Mouse (Mus musculus) liver, postnatal 0 days (tissue): Measurements from ENCODE around the gene Slc17a5. TPM values are rescaled to one million over a fixed set of nuclear protein-coding genes. Genes with fewer than 3 reads are reported as not detected.

ENCODE experiments used
- ATAC-seq: fragments of 200-750 bp; cut with Nextera tagmentation; 2 replicates; pipeline ENCODE4 v1.8.0; 2017; ENCODE audit warnings: mild to moderate bottlenecking, moderate library complexity
- DNase-seq: peaks from one replicate; pipeline ENCODE4 v3.0.0-alpha.2; 2016
- H3K27ac ChIP-seq: fragments of 300-500 bp; sonication (generic); 2 replicates; pipeline ENCODE4 v1.5.1; 2014; ENCODE audit warnings: antibody characterized with exemption, moderate library complexity, mild to moderate bottlenecking, low read depth
- H3K27me3 ChIP-seq: fragments of 300-500 bp; sonication (generic); 2 replicates; pipeline ENCODE4 v1.6.1; 2014; ENCODE audit warnings: low read length, control low read depth, mixed read lengths; ENCODE audit not compliant: insufficient read depth
- H3K36me3 ChIP-seq: fragments of 300-500 bp; sonication (generic); replicated peaks from 2 replicates; pipeline ENCODE4 v1.6.1; 2014; ENCODE audit warnings: mild to moderate bottlenecking, control low read depth, low read length, moderate library complexity, mixed read lengths; ENCODE audit not compliant: insufficient read depth
- H3K4me1 ChIP-seq: fragments of 300-500 bp; sonication (generic); 2 replicates; pipeline ENCODE4 v1.6.1; 2014; ENCODE audit warnings: antibody characterized with exemption, mild to moderate bottlenecking, control low read depth; ENCODE audit not compliant: insufficient read depth
- H3K4me2 ChIP-seq: fragments of 300-500 bp; sonication (generic); 2 replicates; pipeline ENCODE4 v1.6.1; 2014; ENCODE audit warnings: low read depth, mild to moderate bottlenecking, low read length, moderate library complexity, mixed read lengths
- H3K4me3 ChIP-seq: fragments of 300-500 bp; sonication (generic); 2 replicates; pipeline ENCODE4 v1.5.1; 2014; ENCODE audit warnings: low read depth, low read length
- H3K9ac ChIP-seq: fragments of 300-500 bp; sonication (generic); replicated peaks from 2 replicates; pipeline ENCODE4 v1.6.1; 2014; ENCODE audit warnings: mild to moderate bottlenecking, moderate library complexity
- H3K9me3 ChIP-seq: fragments of 300-500 bp; sonication (generic); 2 replicates; pipeline ENCODE4 v1.6.1; 2016; ENCODE audit warnings: mild to moderate bottlenecking, control low read depth, low read length, mixed read lengths
- CTCF ChIP-seq: sonication (generic); IDR thresholded peaks from 2 replicates; pipeline ENCODE4 v1.5.1; 2016; ENCODE audit warnings: antibody characterized with exemption, low read depth
- EP300 ChIP-seq: IDR thresholded peaks from 2 replicates; pipeline ENCODE4 v1.6.1; 2016; ENCODE audit warnings: antibody characterized with exemption, low read depth, mild to moderate bottlenecking
- WGBS: fragments of 180-500 bp; shearing (Covaris S2); extraction: QIAGEN DNeasy Blood & Tissue Kit; methylation state at CpG from one replicate; pipeline ENCODE4 v1.1.7; 2014; ENCODE audit not compliant: insufficient replicate concordance; 5-methylcytosine and 5-hydroxymethylcytosine counted together
- polyA plus RNA-seq: library from polyadenylated mRNA; unstranded; fragments of >200 nt; fragmentation: Nextera tagmentation; extraction: Ambion mirVana; gene quantifications from 2 replicates; pipeline ENCODE4 v1.2.1, GENCODE M21; 2015

Gene Slc17a5
- polyA plus RNA-seq, 1 experiment from 2014 or later, result 6.2 TPM

DNA sequence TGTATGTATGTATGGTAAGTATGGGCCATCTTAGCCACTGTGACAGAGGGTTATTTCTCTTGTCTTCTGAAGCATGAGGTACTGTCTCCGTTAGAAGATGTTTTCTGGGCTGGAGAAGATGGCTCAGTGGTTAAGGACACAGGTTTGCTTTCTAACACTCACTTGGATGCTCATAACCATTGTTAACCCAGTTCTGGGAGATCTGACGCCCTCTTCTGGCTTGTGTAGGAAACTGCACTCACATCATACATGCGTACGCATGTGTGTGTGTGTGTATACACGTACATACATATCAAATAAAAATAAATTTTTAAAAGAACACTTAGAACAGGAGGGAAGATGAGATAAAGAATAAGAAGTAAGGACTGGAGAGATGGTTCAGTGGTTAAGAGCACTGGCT is 11.4 kb downstream of the Slc17a5 start:
- Histone ChIP-seq H3K4me1 (0 out of 2 replicates have a peak, but pooled peaks cover 2% of the 10 kb centered on the region), H3K36me3 (peaks cover 9% of the 10 kb centered on the region), H3K27ac (no peak overlapping the region), H3K4me2 (no peak overlapping the region), H3K4me3 (no peak overlapping the region), H3K27me3 (no peaks in the 10 kb centered on the region), H3K9ac (no peak overlapping the region), H3K9me3 (no peaks in the 10 kb centered on the region)
- no peak for ATAC-seq
- WGBS, result 87% methylated on average over 5 of the region's 5 CpGs
- DNase-seq, result no peak
- TF ChIP-seq EP300, result no peak
- peak; percentile 14; the same call in 1 of the 2 replicates for TF ChIP-seq CTCF

DNA sequence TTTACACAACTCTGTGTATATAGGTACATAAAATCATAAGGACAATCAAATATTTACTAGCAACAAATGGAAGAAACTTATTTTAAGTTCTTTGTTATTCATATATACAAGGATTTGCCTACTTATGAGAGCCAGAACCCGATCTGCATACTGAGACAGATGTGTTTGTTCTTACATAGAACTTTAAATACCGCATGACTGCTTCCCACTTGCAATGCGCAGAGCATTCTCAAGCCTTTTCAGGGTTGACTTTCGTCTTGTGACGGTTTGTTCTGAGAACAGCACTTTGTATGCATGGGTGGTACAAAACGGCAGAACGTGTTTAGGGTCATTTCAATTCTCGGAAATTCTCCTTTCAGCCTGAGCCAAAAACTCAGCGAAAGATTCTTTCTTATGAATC is 17.9 kb downstream of the Slc17a5 start:
- no peak overlapping the region for H3K9ac ChIP-seq
- ATAC-seq (no peak), DNase-seq (no peak)
- 94% methylated on average over 9 of the region's 9 CpGs for WGBS
- TF ChIP-seq CTCF (no peak), EP300 (no peak)
- H3K27ac ChIP-seq, result no peak overlapping the region
- H3K9me3 ChIP-seq, result no peaks in the 10 kb centered on the region
- H3K27me3 ChIP-seq, result no peaks in the 10 kb centered on the region
- H3K4me1 ChIP-seq, result no peaks in the 10 kb centered on the region
- H3K4me3 ChIP-seq, result no peak overlapping the region
- H3K4me2 ChIP-seq, result no peak overlapping the region
- H3K36me3 ChIP-seq, result no peaks in the 10 kb centered on the region; the same call in none of the 2 replicates

- H3K4me2 ChIP-seq, result no peak overlapping the region
- H3K9me3 ChIP-seq, result no peaks in the 10 kb centered on the region
- ATAC-seq (no peak), DNase-seq (no peak)
- H3K27ac ChIP-seq, result no peak overlapping the region
- no peak overlapping the region for H3K9ac ChIP-seq
- H3K4me1 ChIP-seq, result no peaks in the 10 kb centered on the region
- H3K27me3 ChIP-seq, result no peaks in the 10 kb centered on the region
- TF ChIP-seq EP300, result no peak
- TF ChIP-seq CTCF, result no peak
- H3K4me3 ChIP-seq, result no peak overlapping the region
- H3K36me3 ChIP-seq, result 0 out of 2 replicates have a peak, but pooled peaks cover 3% of the 10 kb centered on the region
- WGBS, result 61% methylated on average over 4 of the region's 4 CpGs
Measured at GRCm38 (mm10) chr9:78559479-78559878, 28.4 kb downstream of the Slc17a5 start.

GRCm38 (mm10) chr9:78558586-78559214 is 29.1 kb downstream of the Slc17a5 start:
- TF ChIP-seq EP300 (no peak), CTCF (no peak)
- H3K4me2 ChIP-seq, result no peak overlapping the region
- no peak overlapping the region for H3K9ac ChIP-seq
- no peaks in the 10 kb centered on the region for H3K27me3 ChIP-seq
- no peak overlapping the region for H3K27ac ChIP-seq
- 65% methylated on average over 8 of the region's 8 CpGs for WGBS
- ATAC-seq (no peak), DNase-seq (peak; percentile 35)
- H3K4me1 ChIP-seq, result no peaks in the 10 kb centered on the region
- H3K4me3 ChIP-seq, result no peak overlapping the region
- 0 out of 2 replicates have a peak, but pooled peaks cover 3% of the 10 kb centered on the region for H3K36me3 ChIP-seq
- H3K9me3 ChIP-seq, result no peaks in the 10 kb centered on the region

- no peak for ATAC-seq
- Histone ChIP-seq H3K9ac (no peak overlapping the region), H3K9me3 (no peaks in the 10 kb centered on the region), H3K4me1 (no peaks in the 10 kb centered on the region), H3K4me2 (no peak overlapping the region), H3K27me3 (no peaks in the 10 kb centered on the region), H3K27ac (no peak overlapping the region), H3K36me3 (0 out of 2 replicates have a peak, but pooled peaks cover 3% of the 10 kb centered on the region), H3K4me3 (no peak overlapping the region)
- TF ChIP-seq EP300 (no peak), CTCF (no peak)
- no peak for DNase-seq
- 72% methylated on average over 1 of the region's 1 CpGs for WGBS
Measured at GRCm38 (mm10) chr9:78557041-78557440, 30.8 kb downstream of the Slc17a5 start.

- DNase-seq, result peak; percentile 83
- H3K36me3 ChIP-seq, result 0 out of 2 replicates have a peak, but pooled peaks cover 3% of the 10 kb centered on the region
- ATAC-seq, result peak; percentile 55; the same call in 1 of the 2 replicates
- H3K9ac ChIP-seq, result no peak overlapping the region
- H3K4me3 ChIP-seq, result no peak overlapping the region
- H3K27ac ChIP-seq, result no peak overlapping the region
- H3K4me1 ChIP-seq, result no peaks in the 10 kb centered on the region
- H3K9me3 ChIP-seq, result no peaks in the 10 kb centered on the region
- TF ChIP-seq EP300, result no peak
- peak; percentile 91 for TF ChIP-seq CTCF
- H3K4me2 ChIP-seq, result no peak overlapping the region
- 32% methylated on average over 12 of the region's 12 CpGs for WGBS
- no peaks in the 10 kb centered on the region for H3K27me3 ChIP-seq
Measured at GRCm38 (mm10) chr9:78552984-78553383, 34.9 kb downstream of the Slc17a5 start.
